Mouse (Mus musculus) forebrain, embryonic 13.5 days (tissue): ENCODE data around the gene Olfr1474. TPM values are rescaled to one million over a fixed set of nuclear protein-coding genes. Genes with fewer than 3 reads are reported as not detected.
"Not testable (repeated sequence)": the region's sequence is repeated elsewhere in the genome, so short reads cannot be mapped to it uniquely, and the experiment has no call there.

Experiments
- ATAC-seq: fragments of 200-750 bp; cut with Nextera tagmentation; 2 replicates; pipeline ENCODE4 v1.8.0; 2017
- H3K27ac ChIP-seq: fragments of 300-500 bp; sonication (generic); 2 replicates; pipeline ENCODE4 v1.5.1; 2015; ENCODE audit warnings: inconsistent platforms, mild to moderate bottlenecking, moderate library complexity
- H3K27me3 ChIP-seq: fragments of 300-500 bp; sonication (generic); 2 replicates; pipeline ENCODE4 v1.6.1; 2015; ENCODE audit warnings: mild to moderate bottlenecking, inconsistent platforms
- H3K36me3 ChIP-seq: fragments of 300-500 bp; sonication (generic); 2 replicates; pipeline ENCODE4 v1.6.1; 2015; ENCODE audit warnings: mild to moderate bottlenecking, inconsistent platforms; ENCODE audit not compliant: poor library complexity, severe bottlenecking
- H3K4me1 ChIP-seq: fragments of 300-500 bp; sonication (generic); 2 replicates; pipeline ENCODE4 v1.6.1; 2015; ENCODE audit warnings: inconsistent platforms
- H3K4me2 ChIP-seq: fragments of 300-500 bp; sonication (generic); 2 replicates; pipeline ENCODE4 v1.6.1; 2015; ENCODE audit warnings: inconsistent platforms, mild to moderate bottlenecking, moderate library complexity
- H3K4me3 ChIP-seq: fragments of 300-500 bp; sonication (generic); 2 replicates; pipeline ENCODE4 v1.5.1; 2015; ENCODE audit warnings: mild to moderate bottlenecking, inconsistent platforms
- H3K9ac ChIP-seq: fragments of 300-500 bp; sonication (generic); 2 replicates; pipeline ENCODE4 v1.6.1; 2015; ENCODE audit warnings: mild to moderate bottlenecking, inconsistent platforms
- H3K9me3 ChIP-seq: fragments of 300-500 bp; sonication (generic); replicated peaks from 2 replicates; pipeline ENCODE4 v1.6.1; 2016; ENCODE audit warnings: inconsistent platforms
- WGBS: fragments of 180-500 bp; shearing (Covaris S2); methylation state at CpG from one replicate; pipeline ENCODE4 v1.1.7; 2015; 5-methylcytosine and 5-hydroxymethylcytosine counted together
- polyA plus RNA-seq: library from polyadenylated mRNA; unstranded; fragments of >200 nt; fragmentation: Nextera tagmentation; extraction: Ambion mirVana; gene quantifications from 2 replicates; pipeline ENCODE4 v1.2.1, GENCODE M21; 2015

Olfr1474 gene
- not detected in 2 replicates for polyA plus RNA-seq

DNA sequence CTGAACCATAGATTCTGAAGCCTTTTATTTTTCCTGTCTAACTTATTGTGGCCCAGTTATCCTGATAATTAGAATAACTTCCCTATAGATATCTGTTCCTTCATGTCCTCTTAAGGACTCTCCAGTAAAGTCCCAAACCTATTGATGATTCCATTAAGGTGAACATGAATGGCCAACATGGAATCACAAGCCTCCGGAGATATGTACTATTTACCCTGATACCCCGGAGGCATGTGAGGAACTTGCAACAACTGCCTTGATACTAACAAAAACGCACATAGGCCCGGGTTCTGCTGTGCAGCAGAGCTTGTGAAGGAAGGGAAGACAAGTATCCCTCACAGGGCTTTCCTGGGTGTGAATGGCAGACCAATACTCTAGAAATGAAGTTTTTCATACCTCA lies at the start of gene Olfr1474:
TSS of gene Olfr1474 (plus strand) at position 301 of the 400 bp plus-strand sequence.
- not testable (repeated sequence) for H3K4me2 ChIP-seq, ATAC-seq, H3K27ac ChIP-seq, H3K27me3 ChIP-seq, H3K9me3 ChIP-seq, H3K36me3 ChIP-seq, H3K9ac ChIP-seq, H3K4me1 ChIP-seq, H3K4me3 ChIP-seq
- 81% methylated on average over 4 of the region's 4 CpGs for WGBS

DNA sequence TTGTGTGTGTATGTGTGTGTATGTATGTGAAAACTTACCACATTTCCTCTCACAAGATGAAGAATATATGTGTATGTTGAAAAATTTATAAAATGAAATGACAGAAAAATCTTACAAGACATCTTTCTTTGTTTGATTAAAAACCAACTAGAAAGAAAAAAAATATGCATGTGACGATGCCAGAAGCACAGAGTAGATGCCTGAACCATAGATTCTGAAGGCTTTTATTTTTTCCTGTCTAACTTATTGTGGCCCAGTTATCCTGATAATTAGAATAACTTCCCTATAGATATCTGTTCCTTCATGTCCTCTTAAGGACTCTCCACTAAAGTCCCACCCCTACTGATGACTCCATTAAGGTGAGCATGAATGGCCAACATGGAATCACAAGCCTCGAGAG lies 26.3 kb upstream of the Olfr1474 start, which contains the start of gene Olfr1471:
TSS of gene Olfr1471 (plus strand) at position 301 of the 400 bp plus-strand sequence.
- not testable (repeated sequence) for H3K4me2 ChIP-seq, H3K4me3 ChIP-seq, H3K36me3 ChIP-seq, H3K27me3 ChIP-seq, ATAC-seq, H3K9ac ChIP-seq, H3K9me3 ChIP-seq, H3K4me1 ChIP-seq, H3K27ac ChIP-seq
- 72% methylated on average over 2 of the region's 2 CpGs for WGBS

DNA sequence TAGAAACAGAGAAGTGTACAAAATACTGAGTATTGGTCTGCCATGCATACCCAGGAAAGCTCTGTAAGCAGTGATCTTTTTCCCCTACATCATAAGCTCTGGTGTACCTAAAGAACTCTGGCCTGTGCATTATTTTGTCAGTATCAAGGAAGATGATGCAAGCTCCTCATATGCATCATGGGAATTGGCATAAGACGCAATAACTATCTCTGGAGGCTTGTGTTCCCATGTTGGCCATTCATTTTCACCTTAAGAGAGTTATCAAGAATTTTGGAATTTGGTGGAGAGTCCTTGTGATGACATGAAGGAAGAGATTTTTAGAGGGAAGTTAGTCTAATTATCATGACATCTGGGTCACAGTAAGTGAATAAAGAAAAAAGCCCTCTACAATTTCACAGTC lies 13.4 kb upstream of the Olfr1474 start, which contains the start of gene Olfr1472:
TSS of gene Olfr1472 (minus strand) at position 101 of the 400 bp plus-strand sequence.
- WGBS: 90% methylated on average over 1 of the region's 1 CpGs

DNA sequence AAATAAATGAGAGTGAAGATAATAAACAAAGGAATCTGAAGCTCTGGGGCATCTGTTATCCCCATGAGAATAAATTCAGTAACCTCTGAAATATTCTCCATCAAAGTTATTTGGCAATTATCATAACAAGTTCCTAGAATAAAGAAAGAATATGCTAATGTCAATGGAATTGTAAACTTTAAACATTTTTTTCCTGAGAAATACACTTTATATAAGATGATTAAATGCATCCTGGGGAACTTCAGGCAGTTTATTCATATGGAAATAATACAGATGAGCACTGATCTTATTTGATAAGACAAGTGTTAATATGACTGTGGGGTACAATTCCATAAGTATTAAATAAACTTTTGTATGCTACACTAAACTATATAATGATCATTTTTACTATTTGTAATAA lies 10.7 kb downstream of the Olfr1474 start, which contains the start of gene Olfr1475:
TSS of gene Olfr1475 (minus strand) at position 101 of the 400 bp plus-strand sequence.
- Histone ChIP-seq H3K36me3 (no peaks in the 10 kb centered on the region), H3K4me2 (no peak within 1 kb of the TSS), H3K4me3 (no peak within 1 kb of the TSS), H3K27ac (no peak within 1 kb of the TSS), H3K4me1 (no peaks in the 10 kb centered on the region), H3K9me3 (0 out of 2 replicates have a peak, but pooled peaks cover 3% of the 10 kb centered on the region), H3K9ac (no peak within 1 kb of the TSS), H3K27me3 (no peaks in the 10 kb centered on the region)
- ATAC-seq: no peak

More for the DNA sequence above, 13.4 kb upstream of the Olfr1474 start, which contains the start of gene Olfr1472:
- Histone ChIP-seq H3K4me3 (no peak within 1 kb of the TSS), H3K27me3 (no peaks in the 10 kb centered on the region), H3K27ac (no peak within 1 kb of the TSS), H3K36me3 (no peaks in the 10 kb centered on the region), H3K4me2 (no peak within 1 kb of the TSS), H3K9me3 (peaks cover 27% of the 10 kb centered on the region), H3K4me1 (no peaks in the 10 kb centered on the region), H3K9ac (no peak within 1 kb of the TSS)
- ATAC-seq: no peak

- WGBS: 74% methylated on average over 3 of the region's 3 CpGs
- Histone ChIP-seq H3K9me3 (peaks cover 11% of the 10 kb centered on the region), H3K27me3 (no peaks in the 10 kb centered on the region), H3K4me2 (no peak within 1 kb of the TSS), H3K9ac (no peak within 1 kb of the TSS), H3K27ac (no peak within 1 kb of the TSS), H3K4me1 (no peaks in the 10 kb centered on the region), H3K36me3 (no peaks in the 10 kb centered on the region), H3K4me3 (no peak within 1 kb of the TSS)
- no peak for ATAC-seq
Measured at GRCm38 (mm10) chr19:13500246-13500645, 30.9 kb downstream of the Olfr1474 start, which contains the start of gene Olfr1477. Gene Olfr1477, plus strand, starts transcription at chr19:13500546.

Other genes with a start within 250 kb of the Olfr1474 start
- gene Olfr1463, start 238.2 kb upstream of the Olfr1474 start, polyA plus RNA-seq: not detected in 2 replicates
- gene Olfr1465, start 154.0 kb upstream of the Olfr1474 start, polyA plus RNA-seq: not detected in 2 replicates
- not detected in 2 replicates for gene Olfr1466, start 130.7 kb upstream of the Olfr1474 start, polyA plus RNA-seq
- not detected in 2 replicates for gene Olfr1467, start 107.3 kb upstream of the Olfr1474 start, polyA plus RNA-seq
- not detected in 2 replicates for gene Olfr1469, start 61.7 kb upstream of the Olfr1474 start, polyA plus RNA-seq
- gene Olfr1471, start 26.2 kb upstream of the Olfr1474 start, polyA plus RNA-seq: not detected in 2 replicates
- gene Olfr1472, start 13.5 kb upstream of the Olfr1474 start, polyA plus RNA-seq: not detected in 2 replicates
- gene Olfr1475, start 10.6 kb downstream of the Olfr1474 start, polyA plus RNA-seq: not detected in 2 replicates
- gene Olfr1477, start 31.0 kb downstream of the Olfr1474 start, polyA plus RNA-seq: not detected in 2 replicates
- gene Olfr1480, start 58.3 kb downstream of the Olfr1474 start, polyA plus RNA-seq: not detected in 2 replicates
- gene Olfr1484, start 113.9 kb downstream of the Olfr1474 start, polyA plus RNA-seq: not detected in 2 replicates
- not detected in 2 replicates for gene Olfr1487, start 147.8 kb downstream of the Olfr1474 start, polyA plus RNA-seq
- gene Olfr1489, start 162.1 kb downstream of the Olfr1474 start, polyA plus RNA-seq: not detected in 2 replicates
- gene Olfr1490, start 181.5 kb downstream of the Olfr1474 start, polyA plus RNA-seq: not detected in 2 replicates
- gene Olfr1491, start 227.7 kb downstream of the Olfr1474 start, polyA plus RNA-seq: not detected in 2 replicates